Mouse (Mus musculus): ENCODE data around the gene Trappc13. TPM values are rescaled to one million over a fixed set of nuclear protein-coding genes. Genes with fewer than 3 reads are reported as not detected.
"Not testable (repeated sequence)": the region's sequence is repeated elsewhere in the genome, so short reads cannot be mapped to it uniquely, and the experiment has no call there.

Gene Trappc13
- polyA plus RNA-seq (2011; ENCODE audit: insufficient read depth, insufficient read length, low replicate concordance, missing spikeins): 5.9 and 18.8 TPM in 2 replicates

GRCm38 (mm10) chr13:104177796-104178649 lies at the start of gene Trappc13:
Trappc13 (minus strand) TSS chr13:104178469.
- peak within 1 kb of the TSS; percentile 89 for H3K27ac ChIP-seq (ENCODE audit: control insufficient read depth, insufficient read depth, low read depth, low read length, poor library complexity)
- no peaks in the 10 kb centered on the region; the same call in 1 of the 2 replicates for H3K4me1 ChIP-seq (ENCODE audit: control insufficient read depth, insufficient read depth, low read length)
- peak within 1 kb of the TSS; percentile 96 for H3K4me3 ChIP-seq (replicated peaks; ENCODE audit: control insufficient read depth, low read depth, low read length)
- WGBS: under 1% methylated on average over 32 of the region's 32 CpGs
- 0 out of 2 replicates have a peak, but pooled peaks have one; percentile 7 for TF ChIP-seq POLR2A (IDR thresholded peaks at IDR 0.05; ENCODE audit: borderline replicate concordance, control insufficient read depth, low read depth, low read length)
- TF ChIP-seq CTCF (IDR thresholded peaks at IDR 0.05; ENCODE audit: control insufficient read depth, insufficient read depth, low read length): no peak

- peak overlapping the region; percentile 5 for H3K4me3 ChIP-seq (replicated peaks; ENCODE audit: control insufficient read depth, low read depth, low read length)
- H3K4me1 ChIP-seq (ENCODE audit: control insufficient read depth, insufficient read depth, low read length): no peaks in the 10 kb centered on the region
- TF ChIP-seq CTCF (IDR thresholded peaks at IDR 0.05; ENCODE audit: control insufficient read depth, insufficient read depth, low read length) (no peak), POLR2A (IDR thresholded peaks at IDR 0.05; ENCODE audit: borderline replicate concordance, control insufficient read depth, low read depth, low read length) (no peak)
- WGBS: 12% methylated on average over 3 of the region's 3 CpGs
- no peak overlapping the region for H3K27ac ChIP-seq (ENCODE audit: control insufficient read depth, insufficient read depth, low read depth, low read length, poor library complexity)
Measured at GRCm38 (mm10) chr13:104227478-104227877, 49.2 kb upstream of the Trappc13 start.

- H3K4me1 ChIP-seq (ENCODE audit: control insufficient read depth, insufficient read depth, low read length): no peaks in the 10 kb centered on the region
- TF ChIP-seq CTCF (IDR thresholded peaks at IDR 0.05; ENCODE audit: control insufficient read depth, insufficient read depth, low read length) (no peak), POLR2A (IDR thresholded peaks at IDR 0.05; ENCODE audit: borderline replicate concordance, control insufficient read depth, low read depth, low read length) (no peak)
- WGBS: 46% methylated on average over 1 of the region's 1 CpGs
- H3K27ac ChIP-seq (ENCODE audit: control insufficient read depth, insufficient read depth, low read depth, low read length, poor library complexity): no peak overlapping the region
- H3K4me3 ChIP-seq (replicated peaks; ENCODE audit: control insufficient read depth, low read depth, low read length): no peak overlapping the region
Measured at GRCm38 (mm10) chr13:104204313-104204712, 26.0 kb upstream of the Trappc13 start.

GRCm38 (mm10) chr13:104195891-104196290 lies 17.6 kb upstream of the Trappc13 start:
- not testable (repeated sequence) for H3K4me3 ChIP-seq (replicated peaks; ENCODE audit: control insufficient read depth, low read depth, low read length); H3K4me1 ChIP-seq (ENCODE audit: control insufficient read depth, insufficient read depth, low read length); H3K27ac ChIP-seq (ENCODE audit: control insufficient read depth, insufficient read depth, low read depth, low read length, poor library complexity)

- TF ChIP-seq POLR2A (IDR thresholded peaks at IDR 0.05; ENCODE audit: borderline replicate concordance, control insufficient read depth, low read depth, low read length) (no peak), CTCF (IDR thresholded peaks at IDR 0.05; ENCODE audit: control insufficient read depth, insufficient read depth, low read length) (no peak)
- Histone ChIP-seq H3K27ac (ENCODE audit: control insufficient read depth, insufficient read depth, low read depth, low read length, poor library complexity) (no peak overlapping the region), H3K4me1 (ENCODE audit: control insufficient read depth, insufficient read depth, low read length) (no peaks in the 10 kb centered on the region), H3K4me3 (replicated peaks; ENCODE audit: control insufficient read depth, low read depth, low read length) (no peak overlapping the region)
- WGBS: 86% methylated on average over 4 of the region's 4 CpGs
Measured at GRCm38 (mm10) chr13:104187357-104187756, 9.1 kb upstream of the Trappc13 start.

GRCm38 (mm10) chr13:104179176-104179888 lies 1.1 kb upstream of the Trappc13 start:
- no peaks in the 10 kb centered on the region; the same call in 1 of the 2 replicates for H3K4me1 ChIP-seq (ENCODE audit: control insufficient read depth, insufficient read depth, low read length)
- 14% methylated on average over 13 of the region's 13 CpGs for WGBS
- H3K27ac ChIP-seq (ENCODE audit: control insufficient read depth, insufficient read depth, low read depth, low read length, poor library complexity): peak overlapping the region; percentile 89
- peak overlapping the region; percentile 96 for H3K4me3 ChIP-seq (replicated peaks; ENCODE audit: control insufficient read depth, low read depth, low read length)
- TF ChIP-seq CTCF (IDR thresholded peaks at IDR 0.05; ENCODE audit: control insufficient read depth, insufficient read depth, low read length) (no peak), POLR2A (IDR thresholded peaks at IDR 0.05; ENCODE audit: borderline replicate concordance, control insufficient read depth, low read depth, low read length) (no peak)

- WGBS: under 1% methylated on average over 38 of the region's 38 CpGs
- H3K4me3 ChIP-seq (replicated peaks; ENCODE audit: control insufficient read depth, low read depth, low read length): peak within 1 kb of the TSS; percentile 96
- H3K4me1 ChIP-seq (ENCODE audit: control insufficient read depth, insufficient read depth, low read length): no peaks in the 10 kb centered on the region; the same call in 1 of the 2 replicates
- H3K27ac ChIP-seq (ENCODE audit: control insufficient read depth, insufficient read depth, low read depth, low read length, poor library complexity): peak within 1 kb of the TSS; percentile 89
- TF ChIP-seq CTCF (IDR thresholded peaks at IDR 0.05; ENCODE audit: control insufficient read depth, insufficient read depth, low read length) (no peak), POLR2A (IDR thresholded peaks at IDR 0.05; ENCODE audit: borderline replicate concordance, control insufficient read depth, low read depth, low read length) (peak; percentile 95; the same call in 1 of the 2 replicates)
Measured at GRCm38 (mm10) chr13:104178650-104179121, 417 bp upstream of the Trappc13 start, which contains the start of gene Trim23. Trim23 (plus strand) TSS chr13:104178797.

- TF ChIP-seq CTCF (IDR thresholded peaks at IDR 0.05; ENCODE audit: control insufficient read depth, insufficient read depth, low read length): no peak
- no peak for TF ChIP-seq POLR2A (IDR thresholded peaks at IDR 0.05; ENCODE audit: borderline replicate concordance, control insufficient read depth, low read depth, low read length)
- no peaks in the 10 kb centered on the region; the same call in 1 of the 2 replicates for H3K4me1 ChIP-seq (ENCODE audit: control insufficient read depth, insufficient read depth, low read length)
- H3K4me3 ChIP-seq (replicated peaks; ENCODE audit: control insufficient read depth, low read depth, low read length): peak overlapping the region; percentile 32
- no peak overlapping the region for H3K27ac ChIP-seq (ENCODE audit: control insufficient read depth, insufficient read depth, low read depth, low read length, poor library complexity)
- 27% methylated on average over 3 of the region's 3 CpGs for WGBS
Measured at GRCm38 (mm10) chr13:104176874-104177273, 1.4 kb downstream of the Trappc13 start.

Measured in bone marrow, adult 2 months (tissue).